Mouse (Mus musculus): Measurements from ENCODE around the gene Zfp831. TPM values are rescaled to one million over a fixed set of nuclear protein-coding genes. Genes with fewer than 3 reads are reported as not detected.

Gene Zfp831
- total RNA-seq, 1 experiment from 2014 or later: 12.4 TPM

DNA sequence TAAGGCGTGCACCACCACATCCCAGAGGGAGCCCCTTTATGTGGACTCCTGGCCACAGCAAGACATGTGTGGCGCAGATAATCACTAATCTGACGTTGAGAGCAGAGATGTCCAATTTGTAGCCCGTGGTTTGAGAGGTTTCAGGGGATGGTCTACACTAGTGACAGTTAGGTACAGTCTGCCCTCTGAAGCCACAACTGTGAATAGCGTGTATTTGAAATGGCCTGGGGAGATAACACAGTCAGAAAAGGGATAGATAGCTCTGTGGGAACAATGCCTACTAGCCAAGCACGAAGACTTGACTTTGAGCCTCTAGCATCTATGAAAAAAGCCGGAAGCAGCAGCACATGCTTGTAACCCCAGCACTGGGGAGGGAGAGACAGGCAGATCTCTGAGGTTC lies 18.9 kb upstream of the Zfp831 start:
- no peak for ATAC-seq (replicated peaks in 1 of 2; ENCODE audit: insufficient read depth in 1 of 2, low FRiP score in 2 of 2, low TSS enrichment in 1 of 2, low read depth in 1 of 2, poor library complexity in 2 of 2, severe bottlenecking in 2 of 2)

DNA sequence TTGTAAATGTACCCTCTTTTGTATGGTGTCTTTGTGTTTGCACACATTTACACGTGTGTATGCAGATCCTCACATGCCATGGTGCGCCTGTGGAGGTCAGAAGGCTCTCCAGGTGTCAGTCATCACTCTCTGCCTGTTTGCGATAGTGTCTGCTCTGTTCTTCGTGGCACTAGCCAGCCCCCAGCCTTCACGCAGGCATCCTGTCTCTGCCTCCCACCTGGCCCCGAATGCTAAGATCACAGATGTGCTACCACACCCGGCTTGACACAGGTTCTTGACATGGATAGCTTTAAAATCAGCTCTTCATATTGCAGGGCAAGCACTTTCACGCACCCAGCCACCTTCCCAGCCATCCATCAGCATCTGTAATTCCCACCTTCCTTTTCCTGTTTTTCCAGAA lies 16.3 kb upstream of the Zfp831 start:
- no peak for ATAC-seq (replicated peaks in 1 of 2; ENCODE audit: insufficient read depth in 1 of 2, low FRiP score in 2 of 2, low TSS enrichment in 1 of 2, low read depth in 1 of 2, poor library complexity in 2 of 2, severe bottlenecking in 2 of 2)

- peak; percentile 53 to 57; a peak in 3 of 4 replicates for ATAC-seq (replicated peaks in 1 of 2; ENCODE audit: insufficient read depth in 1 of 2, low FRiP score in 2 of 2, low TSS enrichment in 1 of 2, low read depth in 1 of 2, poor library complexity in 2 of 2, severe bottlenecking in 2 of 2)
Measured at GRCm38 (mm10) chr2:174629299-174629850, 14.0 kb upstream of the Zfp831 start.

DNA sequence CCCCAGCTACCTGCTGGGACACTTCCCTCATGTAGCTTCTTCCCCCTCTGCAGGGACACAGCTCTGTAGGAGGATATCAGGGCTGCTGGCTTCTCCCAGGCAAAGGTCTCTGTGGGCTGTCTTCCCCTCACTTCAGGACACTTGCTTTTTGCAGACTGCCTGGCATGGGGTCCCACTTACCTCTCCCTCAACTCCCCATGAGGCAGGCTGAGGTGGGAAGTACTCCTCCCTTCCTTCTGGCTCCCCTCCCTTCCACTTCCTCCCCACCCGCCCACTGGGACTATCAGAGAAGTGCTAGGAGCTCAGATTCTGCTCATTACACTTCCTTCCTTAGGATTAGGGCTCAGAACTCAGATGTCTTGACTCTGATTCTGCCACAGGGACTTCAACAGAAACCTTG lies 6.6 kb upstream of the Zfp831 start:
- no peak for ATAC-seq (replicated peaks in 1 of 2; ENCODE audit: insufficient read depth in 1 of 2, low FRiP score in 2 of 2, low TSS enrichment in 1 of 2, low read depth in 1 of 2, poor library complexity in 2 of 2, severe bottlenecking in 2 of 2)

- no peak for ATAC-seq (replicated peaks in 1 of 2; ENCODE audit: insufficient read depth in 1 of 2, low FRiP score in 2 of 2, low TSS enrichment in 1 of 2, low read depth in 1 of 2, poor library complexity in 2 of 2, severe bottlenecking in 2 of 2)
Measured at GRCm38 (mm10) chr2:174644975-174645374, 1.6 kb downstream of the Zfp831 start.

GRCm38 (mm10) chr2:174652864-174653263 lies 9.5 kb downstream of the Zfp831 start:
- ATAC-seq (replicated peaks in 1 of 2; ENCODE audit: insufficient read depth in 1 of 2, low FRiP score in 2 of 2, low TSS enrichment in 1 of 2, low read depth in 1 of 2, poor library complexity in 2 of 2, severe bottlenecking in 2 of 2): no peak

- no peak for ATAC-seq (replicated peaks in 1 of 2; ENCODE audit: insufficient read depth in 1 of 2, low FRiP score in 2 of 2, low TSS enrichment in 1 of 2, low read depth in 1 of 2, poor library complexity in 2 of 2, severe bottlenecking in 2 of 2)
Measured at GRCm38 (mm10) chr2:174655341-174655740, 12.0 kb downstream of the Zfp831 start.

DNA sequence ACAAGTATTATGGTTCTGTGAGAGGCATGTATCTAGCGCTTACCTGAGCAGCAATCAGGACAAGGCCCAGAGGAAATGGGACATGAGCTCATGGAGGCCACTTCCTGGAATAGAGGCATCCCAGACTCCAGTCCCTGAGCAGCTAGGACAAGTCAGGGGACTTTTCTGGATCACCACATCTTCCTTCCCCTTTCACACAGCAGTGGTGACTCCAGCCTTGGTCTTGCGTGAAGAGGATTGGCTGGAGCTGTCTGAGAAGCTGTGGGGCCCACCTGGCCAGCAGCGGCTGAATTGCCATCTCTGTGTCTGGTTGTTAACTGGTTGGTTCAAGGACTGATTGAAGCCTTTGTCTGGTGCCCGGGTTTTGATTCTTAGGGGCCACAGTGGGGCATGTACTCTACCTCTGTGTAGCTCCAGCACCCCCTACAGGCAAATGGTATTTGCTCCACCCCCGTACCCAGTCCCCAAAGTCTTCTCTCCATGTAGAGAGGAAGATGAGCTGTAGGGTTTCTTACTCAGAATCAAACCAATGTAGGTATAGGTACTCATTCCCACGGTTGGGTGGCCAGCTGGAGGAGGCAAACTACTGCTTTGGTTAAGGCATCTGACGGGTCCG lies 15.0 kb downstream of the Zfp831 start:
- ATAC-seq (replicated peaks in 1 of 2; ENCODE audit: insufficient read depth in 1 of 2, low FRiP score in 2 of 2, low TSS enrichment in 1 of 2, low read depth in 1 of 2, poor library complexity in 2 of 2, severe bottlenecking in 2 of 2): peak; percentile 52 to 70

- ATAC-seq (replicated peaks in 1 of 2; ENCODE audit: insufficient read depth in 1 of 2, low FRiP score in 2 of 2, low TSS enrichment in 1 of 2, low read depth in 1 of 2, poor library complexity in 2 of 2, severe bottlenecking in 2 of 2): no peak
Measured at GRCm38 (mm10) chr2:174659874-174660273, 16.5 kb downstream of the Zfp831 start.

DNA sequence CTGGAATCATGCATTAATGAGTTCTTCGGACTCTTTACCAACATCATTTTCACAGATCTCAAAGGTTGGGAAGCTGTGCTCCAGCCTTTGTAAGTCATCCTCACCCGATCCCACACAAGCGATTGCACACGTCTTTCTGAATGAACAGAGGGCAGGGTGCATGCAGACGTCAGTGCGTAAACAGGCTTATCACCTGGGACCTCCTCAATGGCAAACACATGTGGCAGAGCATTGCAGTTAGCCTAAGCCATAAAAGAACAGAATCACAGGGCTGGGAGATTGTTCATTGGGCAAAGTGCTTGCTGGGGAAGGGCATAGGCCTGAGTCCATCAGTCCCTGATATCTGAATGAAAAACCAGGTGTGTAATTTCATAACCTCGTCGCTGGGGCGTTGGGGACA lies 17.0 kb downstream of the Zfp831 start:
- no peak for ATAC-seq (replicated peaks in 1 of 2; ENCODE audit: insufficient read depth in 1 of 2, low FRiP score in 2 of 2, low TSS enrichment in 1 of 2, low read depth in 1 of 2, poor library complexity in 2 of 2, severe bottlenecking in 2 of 2)

GRCm38 (mm10) chr2:174661436-174662171 lies 18.3 kb downstream of the Zfp831 start:
- ATAC-seq (replicated peaks in 1 of 2; ENCODE audit: insufficient read depth in 1 of 2, low FRiP score in 2 of 2, low TSS enrichment in 1 of 2, low read depth in 1 of 2, poor library complexity in 2 of 2, severe bottlenecking in 2 of 2): no peak

GRCm38 (mm10) chr2:174662593-174662992 lies 19.3 kb downstream of the Zfp831 start:
- no peak for ATAC-seq (replicated peaks in 1 of 2; ENCODE audit: insufficient read depth in 1 of 2, low FRiP score in 2 of 2, low TSS enrichment in 1 of 2, low read depth in 1 of 2, poor library complexity in 2 of 2, severe bottlenecking in 2 of 2)

- ATAC-seq (replicated peaks in 1 of 2; ENCODE audit: insufficient read depth in 1 of 2, low FRiP score in 2 of 2, low TSS enrichment in 1 of 2, low read depth in 1 of 2, poor library complexity in 2 of 2, severe bottlenecking in 2 of 2): no peak
Measured at GRCm38 (mm10) chr2:174665404-174665803, 22.1 kb downstream of the Zfp831 start.

DNA sequence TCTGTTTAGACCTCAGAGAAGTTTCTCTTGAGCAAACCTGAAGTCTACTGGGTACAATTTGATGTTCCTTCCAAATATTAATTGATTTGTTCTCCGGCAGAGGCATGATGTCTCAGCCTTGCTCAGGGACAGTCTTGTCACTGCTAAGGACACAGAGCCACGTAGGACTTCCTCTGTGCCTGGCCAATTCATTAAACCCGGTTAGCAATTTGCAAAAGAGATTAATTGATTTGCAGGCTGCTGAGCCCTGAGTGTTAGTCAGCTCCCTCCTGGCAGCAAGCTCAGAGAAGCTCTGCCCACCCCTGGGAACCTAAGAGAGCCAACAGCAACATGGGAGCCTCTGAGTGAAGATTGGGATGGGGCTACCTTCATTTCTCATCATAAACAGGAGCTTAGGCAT lies 25.5 kb downstream of the Zfp831 start:
- no peak for ATAC-seq (replicated peaks in 1 of 2; ENCODE audit: insufficient read depth in 1 of 2, low FRiP score in 2 of 2, low TSS enrichment in 1 of 2, low read depth in 1 of 2, poor library complexity in 2 of 2, severe bottlenecking in 2 of 2)

GRCm38 (mm10) chr2:174672506-174673190 lies 29.3 kb downstream of the Zfp831 start:
- ATAC-seq (replicated peaks in 1 of 2; ENCODE audit: insufficient read depth in 1 of 2, low FRiP score in 2 of 2, low TSS enrichment in 1 of 2, low read depth in 1 of 2, poor library complexity in 2 of 2, severe bottlenecking in 2 of 2): peak; percentile 14; a peak in 3 of 4 replicates

- ATAC-seq (replicated peaks in 1 of 2; ENCODE audit: insufficient read depth in 1 of 2, low FRiP score in 2 of 2, low TSS enrichment in 1 of 2, low read depth in 1 of 2, poor library complexity in 2 of 2, severe bottlenecking in 2 of 2): peak; percentile 68 to 72
Measured at GRCm38 (mm10) chr2:174673592-174674286, 30.4 kb downstream of the Zfp831 start.

- no peak for ATAC-seq (replicated peaks in 1 of 2; ENCODE audit: insufficient read depth in 1 of 2, low FRiP score in 2 of 2, low TSS enrichment in 1 of 2, low read depth in 1 of 2, poor library complexity in 2 of 2, severe bottlenecking in 2 of 2)
Measured at GRCm38 (mm10) chr2:174674287-174675045, 31.1 kb downstream of the Zfp831 start.

All from hematopoietic stem cell, adult 5-6 weeks (primary cell).